Mouse (Mus musculus) kidney, embryonic 14.5 days (tissue): ENCODE data around the gene Gm49388. TPM values are rescaled to one million over a fixed set of nuclear protein-coding genes. Genes with fewer than 3 reads are reported as not detected.

Experiments
- ATAC-seq: fragments of 200-750 bp; cut with Nextera tagmentation; 2 replicates; pipeline ENCODE4 v1.8.0; 2017; ENCODE audit warnings: moderate number of reproducible peaks, mild to moderate bottlenecking, moderate TSS enrichment, moderate library complexity; ENCODE audit not compliant: low FRiP score, low TSS enrichment
- H3K27ac ChIP-seq: fragments of 300-500 bp; sonication (generic); 2 replicates; pipeline ENCODE4 v1.5.1; 2014; ENCODE audit warnings: low read depth, mild to moderate bottlenecking, low read length, moderate library complexity, mixed read lengths
- H3K27me3 ChIP-seq: fragments of 300-500 bp; sonication (generic); 2 replicates; pipeline ENCODE4 v1.6.1; 2014; ENCODE audit warnings: mild to moderate bottlenecking, low read length; ENCODE audit not compliant: control insufficient read depth, insufficient read depth
- H3K36me3 ChIP-seq: fragments of 300-500 bp; sonication (generic); 2 replicates; pipeline ENCODE4 v1.6.1; 2014; ENCODE audit warnings: low read length, mixed read lengths; ENCODE audit not compliant: control insufficient read depth, insufficient read depth
- H3K4me1 ChIP-seq: fragments of 300-500 bp; sonication (generic); 2 replicates; pipeline ENCODE4 v1.6.1; 2014; ENCODE audit warnings: low read length, mixed read lengths; ENCODE audit not compliant: control insufficient read depth, insufficient read depth
- H3K4me2 ChIP-seq: fragments of 300-500 bp; sonication (generic); replicated peaks from 2 replicates; pipeline ENCODE4 v1.6.1; 2014; ENCODE audit warnings: low read depth, mild to moderate bottlenecking, low read length
- H3K4me3 ChIP-seq: fragments of 300-500 bp; sonication (generic); 2 replicates; pipeline ENCODE4 v1.5.1; 2014; ENCODE audit warnings: mild to moderate bottlenecking, low read length
- H3K9ac ChIP-seq: fragments of 300-500 bp; sonication (generic); 2 replicates; pipeline ENCODE4 v1.6.1; 2014; ENCODE audit warnings: low read depth, mild to moderate bottlenecking, low read length, moderate library complexity
- H3K9me3 ChIP-seq: fragments of 300-500 bp; sonication (generic); 2 replicates; pipeline ENCODE4 v1.6.1; 2016; ENCODE audit warnings: low read length; ENCODE audit not compliant: control insufficient read depth
- WGBS: fragments of 180-500 bp; shearing (Covaris S2); extraction: QIAGEN DNeasy Blood & Tissue Kit; methylation state at CpG from one replicate; pipeline ENCODE4 v1.1.7; 2014; 5-methylcytosine and 5-hydroxymethylcytosine counted together
- polyA plus RNA-seq: library from polyadenylated mRNA; unstranded; fragments of >200 nt; fragmentation: Nextera tagmentation; extraction: Ambion mirVana; gene quantifications from 2 replicates; pipeline ENCODE4 v1.2.1, GENCODE M21; 2014

Gene Gm49388
- polyA plus RNA-seq, 1 experiment from 2014 or later: not detected

DNA sequence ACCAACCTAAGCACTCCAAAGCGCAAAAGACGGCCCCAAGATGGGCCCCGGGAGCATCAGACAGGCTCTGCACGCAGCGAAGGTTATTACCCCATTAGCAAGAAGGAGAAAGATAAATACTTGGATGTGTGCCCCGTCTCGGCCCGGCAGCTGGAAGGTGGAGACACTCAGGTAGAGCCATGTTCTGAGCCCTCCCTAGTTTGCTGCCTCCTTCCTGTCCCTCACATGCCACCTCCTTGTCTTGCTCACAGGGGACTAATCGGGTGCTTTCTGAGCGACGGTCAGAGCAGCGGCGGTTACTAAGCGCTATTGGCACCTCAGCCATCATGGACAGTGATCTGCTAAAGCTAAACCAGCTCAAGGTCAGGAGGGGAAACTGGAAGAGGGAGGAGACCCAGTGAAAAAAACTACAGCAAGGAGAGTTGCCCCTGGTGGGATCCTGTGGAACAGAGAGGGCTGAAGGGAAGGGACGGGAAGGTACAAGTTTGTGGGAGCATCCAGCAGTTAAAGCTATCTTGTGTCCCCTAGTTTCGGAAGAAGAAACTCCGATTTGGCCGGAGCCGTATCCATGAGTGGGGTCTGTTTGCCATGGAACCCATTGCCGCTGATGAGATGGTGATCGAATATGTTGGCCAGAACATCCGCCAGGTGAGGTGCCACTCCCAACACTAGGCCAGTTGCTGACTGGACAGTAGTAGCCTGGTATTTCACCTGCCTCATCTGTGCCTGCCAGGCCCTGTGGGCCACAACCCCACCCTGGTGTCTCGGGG lies 11.9 kb downstream of the Gm49388 start:
- H3K4me3 ChIP-seq: no peak overlapping the region
- peaks cover 78% of the 10 kb centered on the region for H3K36me3 ChIP-seq
- no peak overlapping the region for H3K27ac ChIP-seq
- H3K9ac ChIP-seq: no peak overlapping the region
- no peaks in the 10 kb centered on the region for H3K27me3 ChIP-seq
- 91% methylated on average over 23 of the region's 23 CpGs for WGBS
- H3K4me1 ChIP-seq: no peaks in the 10 kb centered on the region
- no peak overlapping the region for H3K4me2 ChIP-seq
- ATAC-seq: no peak
- no peaks in the 10 kb centered on the region for H3K9me3 ChIP-seq

DNA sequence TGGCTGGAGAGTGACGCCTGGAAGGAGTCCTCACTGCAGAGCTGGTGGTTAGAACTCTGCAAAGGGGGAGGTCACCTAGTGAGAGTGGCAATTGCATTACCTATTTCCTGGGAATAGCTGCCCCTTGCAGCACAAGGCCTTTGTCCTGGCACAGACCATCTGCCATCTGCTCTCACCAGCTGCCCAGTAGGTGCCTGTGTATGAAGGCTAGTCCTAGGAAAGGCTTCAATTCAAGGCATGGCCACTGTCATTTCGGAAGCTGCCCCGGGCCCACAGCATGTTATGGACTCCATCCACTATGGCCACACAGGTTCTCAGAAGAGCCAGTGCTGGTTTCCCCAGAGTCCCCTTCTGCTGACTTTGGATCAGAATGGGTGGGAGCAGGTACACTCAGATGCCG lies 13.2 kb downstream of the Gm49388 start:
- H3K27ac ChIP-seq: no peak overlapping the region
- no peak for ATAC-seq
- peaks cover 66% of the 10 kb centered on the region for H3K36me3 ChIP-seq
- H3K27me3 ChIP-seq: no peaks in the 10 kb centered on the region
- no peak overlapping the region for H3K9ac ChIP-seq
- WGBS: 90% methylated on average over 4 of the region's 4 CpGs
- no peaks in the 10 kb centered on the region for H3K9me3 ChIP-seq
- H3K4me2 ChIP-seq: no peak overlapping the region
- H3K4me3 ChIP-seq: no peak overlapping the region
- H3K4me1 ChIP-seq: no peaks in the 10 kb centered on the region

DNA sequence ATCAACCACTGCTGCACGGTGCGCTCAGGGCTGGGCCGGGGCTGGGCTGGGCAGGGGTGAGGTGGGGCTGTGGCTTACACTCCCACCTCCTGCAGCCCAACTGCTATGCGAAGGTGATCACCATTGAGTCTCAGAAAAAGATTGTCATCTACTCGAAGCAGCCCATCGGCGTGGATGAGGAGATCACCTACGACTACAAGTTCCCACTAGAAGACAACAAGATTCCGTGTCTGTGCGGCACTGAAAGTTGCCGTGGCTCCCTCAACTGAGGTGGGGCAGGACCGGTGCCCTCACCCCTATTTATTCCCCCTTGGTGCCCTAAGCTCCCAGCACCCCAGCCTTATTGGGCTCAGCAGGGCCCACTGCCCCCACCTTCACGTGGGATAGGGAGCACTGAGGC lies 13.8 kb downstream of the Gm49388 start:
- Histone ChIP-seq H3K9me3 (no peaks in the 10 kb centered on the region), H3K9ac (no peak overlapping the region), H3K4me2 (no peak overlapping the region), H3K36me3 (peaks cover 59% of the 10 kb centered on the region), H3K4me1 (no peaks in the 10 kb centered on the region), H3K27ac (no peak overlapping the region), H3K4me3 (no peak overlapping the region), H3K27me3 (no peaks in the 10 kb centered on the region)
- no peak for ATAC-seq
- 93% methylated on average over 13 of the region's 13 CpGs for WGBS

DNA sequence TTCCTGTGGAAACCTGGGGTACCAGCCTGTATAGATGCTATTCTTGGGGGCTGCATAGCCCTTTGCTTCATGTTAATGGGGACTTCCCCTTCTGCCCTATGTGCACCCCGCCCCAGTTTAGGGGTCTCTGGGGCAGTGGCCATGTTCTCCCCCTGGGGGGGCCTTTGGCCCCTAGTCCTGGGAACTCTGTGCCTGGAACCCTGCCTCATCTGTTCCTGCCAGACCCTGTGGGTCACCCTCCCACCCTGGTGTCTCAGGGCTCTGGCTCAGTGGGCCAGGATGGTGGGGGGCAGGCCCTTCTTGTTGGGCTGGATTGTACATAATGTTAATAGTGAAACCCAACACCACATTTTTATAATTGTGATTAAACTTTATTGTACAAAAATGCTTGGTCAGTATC lies 14.3 kb downstream of the Gm49388 start:
- 100% methylated on average over 1 of the region's 1 CpGs for WGBS
- peaks cover 54% of the 10 kb centered on the region for H3K36me3 ChIP-seq
- ATAC-seq: peak; percentile 40; the same call in 1 of the 2 replicates
- H3K4me3 ChIP-seq: no peak overlapping the region
- no peaks in the 10 kb centered on the region for H3K4me1 ChIP-seq
- no peaks in the 10 kb centered on the region for H3K27me3 ChIP-seq
- H3K27ac ChIP-seq: no peak overlapping the region
- H3K4me2 ChIP-seq: no peak overlapping the region
- no peaks in the 10 kb centered on the region for H3K9me3 ChIP-seq
- no peak overlapping the region for H3K9ac ChIP-seq

DNA sequence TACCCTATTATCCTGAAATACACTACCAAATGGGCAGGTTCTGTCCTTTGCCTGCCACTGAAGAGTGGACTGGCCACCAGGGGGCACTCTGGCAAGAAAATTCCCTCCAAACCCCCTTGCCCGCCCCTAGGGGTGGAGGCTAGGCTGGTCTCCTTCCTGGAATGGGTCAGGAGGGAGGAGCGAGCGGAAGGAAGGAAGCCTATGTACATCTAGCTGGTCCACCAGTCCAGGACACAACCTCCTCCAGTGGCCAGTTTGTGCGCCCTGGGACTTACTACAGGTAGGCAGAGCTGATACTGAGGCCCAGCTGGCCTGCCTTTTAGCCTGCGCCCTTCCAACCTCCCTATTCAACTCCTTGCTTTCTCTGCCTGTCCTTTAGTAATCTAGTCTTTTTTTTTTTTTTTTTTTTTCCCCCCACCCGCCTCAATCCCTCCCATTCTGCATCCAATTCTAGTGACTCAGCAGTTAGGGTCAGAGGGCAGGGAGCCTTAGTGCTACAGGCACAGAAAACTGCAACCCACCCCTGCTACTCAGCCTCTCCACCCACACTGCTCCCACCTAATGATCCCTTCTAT lies 15.1 kb downstream of the Gm49388 start, which contains the start of gene Hsd3b7:
TSS of gene Hsd3b7 (plus strand) at position 170 of the 575 bp plus-strand sequence.
- WGBS: 20% methylated on average over 6 of the region's 6 CpGs
- Histone ChIP-seq H3K9ac (peak within 1 kb of the TSS; percentile 32), H3K4me1 (no peaks in the 10 kb centered on the region), H3K4me3 (peak within 1 kb of the TSS; percentile 5; the same call in 1 of the 2 replicates), H3K9me3 (no peaks in the 10 kb centered on the region), H3K36me3 (peaks cover 46% of the 10 kb centered on the region), H3K4me2 (peak within 1 kb of the TSS; percentile 25; the same call in 1 of the 2 replicates), H3K27ac (peak within 1 kb of the TSS; percentile 33; the same call in 1 of the 2 replicates), H3K27me3 (no peaks in the 10 kb centered on the region)
- ATAC-seq: peak; percentile 86

DNA sequence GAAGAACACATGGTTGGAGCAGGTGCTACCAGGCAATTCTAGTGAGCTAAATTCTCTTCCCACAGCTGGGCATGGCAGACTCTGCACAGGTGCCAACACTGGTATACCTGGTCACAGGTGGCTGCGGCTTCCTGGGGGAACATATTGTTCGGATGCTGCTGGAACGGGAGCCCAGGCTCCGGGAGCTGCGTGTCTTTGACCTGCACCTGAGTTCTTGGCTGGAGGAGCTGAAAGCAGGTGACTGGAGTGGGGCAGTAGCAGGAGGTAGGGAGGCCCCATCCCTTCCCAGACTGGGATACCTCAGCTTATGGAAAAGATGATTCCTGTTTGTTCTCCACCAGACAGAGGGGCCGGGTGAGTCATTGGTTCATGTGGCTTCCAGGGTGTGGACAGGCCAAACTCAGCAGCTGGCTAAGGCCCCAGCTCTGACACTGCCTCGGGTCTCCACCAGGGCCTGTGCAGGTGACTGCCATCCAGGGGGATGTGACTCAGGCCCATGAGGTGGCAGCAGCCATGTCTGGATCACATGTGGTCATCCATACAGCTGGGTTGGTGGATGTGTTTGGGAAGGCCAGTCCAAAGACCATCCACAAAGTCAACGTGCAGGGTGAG lies 15.7 kb downstream of the Gm49388 start:
- whole genome bisulfite sequencing: 91% methylated on average over 8 of the region's 8 CpGs
- peak overlapping the region; percentile 25; the same call in 1 of the 2 replicates for H3K4me2 ChIP-seq

DNA sequence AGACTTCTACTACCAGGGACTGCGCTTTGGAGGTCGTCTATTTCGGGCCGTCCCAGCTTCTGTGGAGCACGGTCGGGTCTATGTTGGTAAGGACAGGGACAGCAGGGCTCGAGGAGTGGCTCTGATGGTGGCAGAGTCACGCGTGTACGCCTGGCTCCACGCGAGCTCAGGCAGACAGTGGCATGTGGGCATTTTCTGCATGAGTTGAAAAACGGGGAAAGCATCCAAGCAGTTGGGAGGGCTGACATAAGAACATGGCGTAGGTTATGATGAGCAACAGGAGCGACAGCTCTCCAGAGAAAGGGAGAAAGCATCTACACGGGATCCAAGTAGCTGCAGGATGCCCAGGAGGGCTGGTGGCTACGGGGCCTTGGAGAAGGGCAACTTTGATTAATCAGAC lies 16.9 kb downstream of the Gm49388 start:
- 94% methylated on average over 17 of the region's 17 CpGs for WGBS
- no peaks in the 10 kb centered on the region for H3K9me3 ChIP-seq
- no peak for ATAC-seq
- H3K27me3 ChIP-seq: no peaks in the 10 kb centered on the region
- no peak overlapping the region for H3K27ac ChIP-seq
- H3K4me3 ChIP-seq: no peak overlapping the region
- peaks cover 28% of the 10 kb centered on the region for H3K36me3 ChIP-seq
- no peak overlapping the region for H3K9ac ChIP-seq
- no peak overlapping the region for H3K4me2 ChIP-seq
- H3K4me1 ChIP-seq: no peaks in the 10 kb centered on the region

More for the DNA sequence above, 15.7 kb downstream of the Gm49388 start:
- H3K4me3 ChIP-seq: peak overlapping the region; percentile 5; the same call in 1 of the 2 replicates
- 0 out of 2 replicates have a peak, but pooled peaks have one; percentile 8 for ATAC-seq
- H3K9me3 ChIP-seq: no peaks in the 10 kb centered on the region
- no peaks in the 10 kb centered on the region for H3K27me3 ChIP-seq
- H3K4me1 ChIP-seq: no peaks in the 10 kb centered on the region
- H3K36me3 ChIP-seq: peaks cover 40% of the 10 kb centered on the region
- H3K9ac ChIP-seq: peak overlapping the region; percentile 32; the same call in 1 of the 2 replicates
- peak overlapping the region; percentile 33; the same call in 1 of the 2 replicates for H3K27ac ChIP-seq

DNA sequence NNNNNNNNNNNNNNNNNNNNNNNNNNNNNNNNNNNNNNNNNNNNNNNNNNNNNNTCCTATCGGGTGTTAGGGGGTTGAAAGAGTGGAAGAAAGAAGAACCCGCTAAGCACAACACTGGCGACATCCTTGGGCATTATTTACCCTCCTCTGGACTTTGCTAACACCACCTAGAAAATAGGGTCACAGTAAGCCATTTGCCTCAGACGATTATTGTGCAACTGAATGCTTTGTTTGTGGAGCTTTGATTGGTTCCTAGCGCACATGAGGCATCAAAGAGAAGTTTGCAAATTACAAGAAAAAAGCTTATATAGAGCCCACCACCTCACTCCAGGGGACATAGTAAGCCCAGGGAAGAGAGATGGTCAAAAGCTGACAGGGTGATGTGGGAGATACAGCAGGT lies 23.4 kb downstream of the Gm49388 start:
- H3K9ac ChIP-seq: no peak overlapping the region
- H3K4me1 ChIP-seq: no peaks in the 10 kb centered on the region
- no peaks in the 10 kb centered on the region; the same call in 1 of the 2 replicates for H3K36me3 ChIP-seq
- no peaks in the 10 kb centered on the region for H3K27me3 ChIP-seq
- no peak overlapping the region for H3K4me2 ChIP-seq
- H3K4me3 ChIP-seq: no peak overlapping the region
- no peak for ATAC-seq
- no peaks in the 10 kb centered on the region for H3K9me3 ChIP-seq
- 66% methylated on average over 5 of the region's 5 CpGs for WGBS
- H3K27ac ChIP-seq: no peak overlapping the region
